In genomic region chr11:104330151-104330550, GRCm38 (mm10) we compare ENCODE assay signal across 21 mouse cellular contexts.
DNase-seq lines count a peak whose midpoint lies in the region; ATAC-seq and TF ChIP-seq lines count a peak whose summit lies in the region.
"Had no signal": no experiment of that assay in that cellular context is flagged by ENCODE, and none has a peak within 500 bp of the region (broad histone marks: within the 10 kb centered on the region; RNA-seq: fewer than 3 reads in every experiment).

No protein-coding gene starts in this region.

- no peaks in the 10 kb centered on the region for H3K9me3 ChIP-seq in hindbrain, embryonic 13.5 days
- H3K9me3 ChIP-seq in hindbrain, embryonic 10.5 days = peaks cover 4% of the 10 kb centered on the region; the same call in 1 of the 2 replicates
- no peaks in the 10 kb centered on the region for H3K9me3 ChIP-seq in midbrain, embryonic 13.5 days
- no peaks in the 10 kb centered on the region for H3K9me3 ChIP-seq in midbrain, embryonic 10.5 days (replicated peaks)
- no peaks in the 10 kb centered on the region for H3K9me3 ChIP-seq in neural tube, embryonic 15.5 days (replicated peaks)
- no peaks in the 10 kb centered on the region for H3K9me3 ChIP-seq in stomach, postnatal 0 days (ENCODE audit: control insufficient read depth, low read length)
- H3K9me3 ChIP-seq: forebrain, embryonic 10.5 days; forebrain, embryonic 13.5 days; hindbrain, embryonic 15.5 days had no signal

- no peak overlapping the region for H3K4me3 ChIP-seq in hindbrain, embryonic 13.5 days
- H3K4me3 ChIP-seq in hindbrain, embryonic 10.5 days = no peak overlapping the region
- no peak overlapping the region for H3K4me3 ChIP-seq in midbrain, embryonic 13.5 days (replicated peaks)
- H3K4me3 ChIP-seq in midbrain, embryonic 10.5 days = no peak overlapping the region
- no peak overlapping the region for H3K4me3 ChIP-seq in neural tube, embryonic 15.5 days (replicated peaks)
- no peak overlapping the region for H3K4me3 ChIP-seq in stomach, postnatal 0 days (ENCODE audit: low read depth, low read length)
- H3K4me3 ChIP-seq: forebrain, embryonic 10.5 days; forebrain, embryonic 13.5 days; hindbrain, embryonic 15.5 days had no signal

- no peak overlapping the region for H3K4me2 ChIP-seq in hindbrain, embryonic 13.5 days
- H3K4me2 ChIP-seq in midbrain, embryonic 13.5 days (replicated peaks) = no peak overlapping the region
- no peak overlapping the region for H3K4me2 ChIP-seq in neural tube, embryonic 15.5 days
- no peak overlapping the region for H3K4me2 ChIP-seq in stomach, postnatal 0 days (replicated peaks; ENCODE audit: low read depth)
- H3K4me2 ChIP-seq: forebrain, embryonic 13.5 days; heart, embryonic 11.5 days; hindbrain, embryonic 15.5 days had no signal

- DNase-seq in hindbrain, embryonic 10.5 days (ENCODE audit: low spot score) = no peak
- no peak for DNase-seq in midbrain, embryonic 10.5 days (ENCODE audit: low spot score)
- no peak for DNase-seq in neural tube, embryonic 10.5 days (ENCODE audit: extremely low spot score, low spot score)
- no peak for DNase-seq in stomach, postnatal 0 days (ENCODE audit: low spot score)
- DNase-seq in urinary bladder, postnatal 14 days (ENCODE audit: low spot score) = no peak
- DNase-seq: adrenal gland, adult 8-10 months; adrenal gland, postnatal 25 days; cerebellum, adult 18-20 months; cerebellum, adult 9-10 months; cerebellum, postnatal 14 days; gastrocnemius, postnatal 10 days; gastrocnemius, postnatal 36 days had no signal

- no peaks in the 10 kb centered on the region for H3K4me1 ChIP-seq in hindbrain, embryonic 13.5 days (replicated peaks)
- H3K4me1 ChIP-seq in hindbrain, embryonic 10.5 days (replicated peaks) = peaks cover 5% of the 10 kb centered on the region
- no peaks in the 10 kb centered on the region for H3K4me1 ChIP-seq in midbrain, embryonic 13.5 days (replicated peaks)
- no peaks in the 10 kb centered on the region for H3K4me1 ChIP-seq in midbrain, embryonic 10.5 days
- no peaks in the 10 kb centered on the region for H3K4me1 ChIP-seq in neural tube, embryonic 15.5 days
- H3K4me1 ChIP-seq in stomach, postnatal 0 days (replicated peaks; ENCODE audit: control insufficient read depth, insufficient read depth) = no peaks in the 10 kb centered on the region
- H3K4me1 ChIP-seq: forebrain, embryonic 10.5 days; forebrain, embryonic 13.5 days; hindbrain, embryonic 15.5 days had no signal

- no peak overlapping the region for H3K9ac ChIP-seq in hindbrain, embryonic 13.5 days
- H3K9ac ChIP-seq in midbrain, embryonic 13.5 days (replicated peaks) = no peak overlapping the region
- H3K9ac ChIP-seq in neural tube, embryonic 15.5 days (replicated peaks) = no peak overlapping the region
- H3K9ac ChIP-seq in stomach, postnatal 0 days (ENCODE audit: low read length) = no peak overlapping the region
- H3K9ac ChIP-seq: forebrain, embryonic 13.5 days; hindbrain, embryonic 15.5 days had no signal

- no peak for TF ChIP-seq EP300 in stomach, postnatal 0 days (optimal IDR thresholded peaks at IDR 0.05)

- no peaks in the 10 kb centered on the region for H3K27me3 ChIP-seq in hindbrain, embryonic 13.5 days
- no peaks in the 10 kb centered on the region for H3K27me3 ChIP-seq in hindbrain, embryonic 10.5 days (ENCODE audit: insufficient read depth, poor library complexity, severe bottlenecking)
- H3K27me3 ChIP-seq in midbrain, embryonic 13.5 days = no peaks in the 10 kb centered on the region
- no peaks in the 10 kb centered on the region for H3K27me3 ChIP-seq in midbrain, embryonic 10.5 days (ENCODE audit: low read depth, poor library complexity, severe bottlenecking)
- H3K27me3 ChIP-seq in neural tube, embryonic 15.5 days (replicated peaks) = no peaks in the 10 kb centered on the region
- no peaks in the 10 kb centered on the region for H3K27me3 ChIP-seq in stomach, postnatal 0 days (ENCODE audit: control insufficient read depth, insufficient read depth, low read length)
- H3K27me3 ChIP-seq: forebrain, embryonic 13.5 days; hindbrain, embryonic 15.5 days had no signal

- ATAC-seq in hindbrain, embryonic 13.5 days (ENCODE audit: low FRiP score) = no peak
- ATAC-seq in midbrain, embryonic 13.5 days = no peak
- ATAC-seq in neural tube, embryonic 15.5 days (ENCODE audit: low FRiP score) = no peak
- ATAC-seq in stomach, postnatal 0 days (ENCODE audit: low FRiP score, low TSS enrichment) = no peak
- ATAC-seq: CD4-positive, CD25-positive, alpha-beta regulatory T cell, adult 4 months; forebrain, embryonic 13.5 days; forebrain, embryonic 16.5 days had no signal

- H3K36me3 ChIP-seq in hindbrain, embryonic 13.5 days = peaks cover 83% of the 10 kb centered on the region
- H3K36me3 ChIP-seq in hindbrain, embryonic 10.5 days = peaks cover 54% of the 10 kb centered on the region
- peaks cover 79% of the 10 kb centered on the region for H3K36me3 ChIP-seq in midbrain, embryonic 13.5 days
- peaks cover 46% of the 10 kb centered on the region for H3K36me3 ChIP-seq in midbrain, embryonic 10.5 days
- peaks cover 63% of the 10 kb centered on the region for H3K36me3 ChIP-seq in neural tube, embryonic 15.5 days
- peaks cover 11% of the 10 kb centered on the region; the same call in 1 of the 2 replicates for H3K36me3 ChIP-seq in stomach, postnatal 0 days (ENCODE audit: control insufficient read depth, insufficient read depth, low read length)

- 0 out of 2 replicates have a peak, but pooled peaks have one; percentile 15 for TF ChIP-seq CTCF in stomach, postnatal 0 days (IDR thresholded peaks at IDR 0.05; ENCODE audit: low read depth)

- H3K27ac ChIP-seq in hindbrain, embryonic 13.5 days = 0 out of 2 replicates have a peak overlapping the region, but pooled peaks have one; percentile 8
- no peak overlapping the region for H3K27ac ChIP-seq in hindbrain, embryonic 10.5 days
- 0 out of 2 replicates have a peak overlapping the region, but pooled peaks have one; percentile 36 for H3K27ac ChIP-seq in midbrain, embryonic 13.5 days
- H3K27ac ChIP-seq in midbrain, embryonic 10.5 days (replicated peaks) = no peak overlapping the region
- H3K27ac ChIP-seq in neural tube, embryonic 15.5 days (replicated peaks) = peak overlapping the region; percentile 18; the same call in 1 of the 2 replicates
- H3K27ac ChIP-seq in stomach, postnatal 0 days (replicated peaks) = no peak overlapping the region
- H3K27ac ChIP-seq: forebrain, embryonic 10.5 days; forebrain, embryonic 13.5 days; hindbrain, embryonic 15.5 days had no signal

- 90% methylated on average over 4 of the region's 4 CpGs for WGBS in hindbrain, embryonic 13.5 days
- 88% methylated on average over 4 of the region's 4 CpGs for WGBS in hindbrain, embryonic 10.5 days
- WGBS in midbrain, embryonic 13.5 days = 88% methylated on average over 4 of the region's 4 CpGs
- 84% methylated on average over 4 of the region's 4 CpGs for WGBS in midbrain, embryonic 10.5 days
- 77% methylated on average over 4 of the region's 4 CpGs for WGBS in neural tube, embryonic 15.5 days
- WGBS in stomach, postnatal 0 days = 82% methylated on average over 4 of the region's 4 CpGs

Comparison
In these comparisons a context has a peak if more than half of its experiments do, and no peak if none do; other contexts are left out.
1. H3K27ac ChIP-seq: peak in hindbrain, embryonic 13.5 days (single experiment), midbrain, embryonic 13.5 days (single experiment) and neural tube, embryonic 15.5 days (single experiment); none in hindbrain, embryonic 10.5 days (single experiment), midbrain, embryonic 10.5 days (single experiment) and stomach, postnatal 0 days (single experiment).